Mouse (Mus musculus) gastrocnemius, adult 2 months (tissue): ENCODE results near the gene H2-T23. TPM values are rescaled to one million over a fixed set of nuclear protein-coding genes. Genes with fewer than 3 reads are reported as not detected.
"Not testable (repeated sequence)": the region's sequence is repeated elsewhere in the genome, so short reads cannot be mapped to it uniquely, and the experiment has no call there.

Experiments
- DNase-seq: peaks from one replicate; pipeline ENCODE4 v3.0.0; 2022
- H3K27ac ChIP-seq: fragments of 200-600 bp; 2 replicates; pipeline ENCODE4 v1.8.1; 2022; ENCODE audit warnings: mild to moderate bottlenecking
- H3K4me3 ChIP-seq: fragments of 200-600 bp; 2 replicates; pipeline ENCODE4 v1.8.1; 2022; ENCODE audit warnings: mild to moderate bottlenecking, moderate library complexity
- CTCF ChIP-seq: fragments of 200-600 bp; IDR thresholded peaks from 2 replicates; pipeline ENCODE4 v1.8.1; 2022; ENCODE audit warnings: antibody characterized with exemption, mild to moderate bottlenecking, moderate library complexity
- intact Hi-C: fragments of 180-260 bp; cut with DNase I; formaldehyde crosslinking; loops from one replicate; pipeline ENCODE4 v1.15.1; 2025
- total RNA-seq, 2 experiments: library from RNA; stranded (reverse); gene quantifications; 2 replicates each; pipeline ENCODE4 v1.2.3; 2021

The H2-T23 gene
- total RNA-seq, 2 experiments from 2014 or later = 6.3 to 9.2 TPM

DNA sequence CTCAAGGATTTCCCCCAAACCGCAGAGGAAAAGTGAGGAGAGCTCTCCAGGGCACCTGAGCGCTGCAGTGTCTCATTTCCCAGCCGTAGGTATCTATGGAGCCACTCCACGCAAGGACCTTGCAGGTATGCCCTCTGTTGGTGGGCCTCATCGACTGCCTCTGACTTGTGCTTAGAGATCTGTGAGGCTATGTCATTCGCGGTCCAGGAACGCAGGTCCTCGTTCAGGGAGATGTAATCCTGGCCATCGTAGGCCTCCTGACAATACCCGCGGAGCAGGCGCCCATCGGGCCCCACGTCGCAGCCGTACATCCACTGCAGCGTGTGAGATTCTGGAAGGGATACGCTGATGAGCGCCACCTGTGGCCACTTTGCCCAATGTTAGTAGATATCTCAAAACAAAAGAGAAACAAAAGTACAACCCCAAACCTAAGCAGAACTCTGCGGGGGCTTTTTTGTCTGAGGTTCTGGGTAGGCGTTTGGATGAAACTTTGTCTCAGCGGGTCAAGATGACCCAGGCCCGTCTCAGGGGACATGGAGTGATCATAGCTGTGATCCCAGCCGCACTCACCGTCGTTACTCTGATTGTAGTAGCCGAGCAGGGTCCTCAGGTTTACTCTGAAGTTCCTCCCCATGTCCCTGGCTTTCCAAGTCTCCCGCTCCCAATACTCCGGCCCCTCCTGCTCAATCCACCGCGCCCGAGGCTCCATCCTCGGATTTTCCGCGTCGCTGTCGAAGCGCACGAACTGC, 898 bp downstream of the H2-T23 start:
- peak; percentile 61 for TF ChIP-seq CTCF
- Histone ChIP-seq H3K4me3 (peak overlapping the region; percentile 90), H3K27ac (peak overlapping the region; percentile 86)
- intact Hi-C loops = not testable (repeated sequence)
- DNase-seq = peak; percentile 41

DNA sequence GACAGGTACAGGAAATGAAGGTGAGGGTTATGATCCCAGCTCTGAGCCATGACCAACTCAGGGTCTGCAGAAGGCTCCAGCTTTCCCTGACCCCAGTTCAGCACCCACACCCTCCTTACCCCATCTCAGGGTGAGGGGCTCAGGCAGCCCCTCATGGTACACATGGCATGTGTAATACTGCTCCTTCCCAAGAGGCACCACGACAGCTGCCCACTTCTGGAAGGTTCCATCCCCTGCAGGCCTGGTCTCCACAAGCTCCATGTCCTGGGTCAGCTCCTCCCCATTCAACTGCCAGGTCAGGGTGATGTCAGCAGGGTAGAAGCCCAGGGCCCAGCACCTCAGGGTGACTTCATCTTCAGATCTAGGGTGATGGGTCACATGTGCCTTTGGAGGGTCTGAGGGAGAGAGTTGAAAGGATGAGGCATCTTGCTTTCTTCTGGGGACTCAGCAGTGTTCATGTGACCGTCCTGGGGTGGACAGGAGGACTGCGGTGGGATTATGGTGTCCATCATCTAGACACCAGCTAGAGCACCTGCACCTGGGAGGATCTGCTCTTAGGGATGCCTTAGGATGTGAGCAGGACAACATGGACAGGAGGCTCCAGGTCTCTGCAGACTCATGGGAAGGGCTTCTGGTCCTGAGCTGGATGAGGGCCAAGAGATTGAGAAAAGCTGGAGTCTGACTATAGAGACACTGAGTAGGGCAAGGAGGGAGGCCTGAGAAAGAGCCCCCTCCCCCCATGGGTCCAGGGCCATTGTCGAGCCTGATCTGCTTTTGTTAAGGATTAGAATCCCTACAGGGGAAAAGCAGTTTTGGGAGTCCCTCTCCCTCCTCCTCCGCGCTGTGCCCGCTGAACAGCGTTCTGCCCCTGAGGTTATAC, 1.7 kb downstream of the H2-T23 start:
- intact Hi-C loops, DNase-seq: not testable (repeated sequence)
- H3K4me3 ChIP-seq = peak overlapping the region; percentile 90
- H3K27ac ChIP-seq = peak overlapping the region; percentile 86

DNA sequence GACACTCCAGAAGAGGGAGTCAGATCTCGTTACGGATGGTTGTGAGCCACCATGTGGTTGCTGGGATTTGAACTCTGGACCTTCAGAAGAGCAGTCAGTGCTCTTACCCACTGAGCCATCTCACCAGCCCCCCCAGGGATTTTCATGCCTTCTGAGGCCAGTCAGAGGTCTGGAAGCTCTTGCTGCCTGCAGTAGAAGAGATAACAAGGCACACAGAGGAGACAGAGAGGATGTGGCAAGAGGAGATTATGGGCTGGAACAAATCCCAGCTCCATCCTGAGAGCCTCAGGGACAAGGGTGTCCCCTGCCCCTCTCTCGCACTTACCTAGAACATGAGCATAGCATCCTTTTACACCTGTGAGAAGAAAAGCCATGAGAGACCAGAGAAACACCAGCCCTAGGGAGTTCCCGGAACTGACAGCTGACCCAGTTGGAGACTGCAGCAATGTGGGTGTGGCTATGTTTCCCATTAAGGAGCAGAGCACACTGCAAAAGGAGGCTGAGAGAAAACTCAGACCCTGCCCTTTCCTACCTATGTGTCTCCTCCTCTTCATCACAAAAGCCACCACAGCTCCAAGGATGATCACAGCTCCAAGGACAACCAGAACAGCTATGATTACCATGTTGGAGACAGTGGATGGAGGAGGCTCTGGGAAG, 2.5 kb downstream of the H2-T23 start:
- DNase-seq, intact Hi-C loops: not testable (repeated sequence)
- Histone ChIP-seq H3K4me3 (peak overlapping the region; percentile 90), H3K27ac (peak overlapping the region; percentile 40; the same call in 1 of the 2 replicates)

- DNase-seq = no peak
- no peak overlapping the region for H3K27ac ChIP-seq
- intact Hi-C loops = no loop called here
- no peak overlapping the region for H3K4me3 ChIP-seq
- TF ChIP-seq CTCF = no peak
Measured at GRCm38 (mm10) chr17:36028879-36029619, 3.6 kb downstream of the H2-T23 start.

GRCm38 (mm10) chr17:36027663-36028062, 5.0 kb downstream of the H2-T23 start:
- intact Hi-C loops = no loop called here
- no peak for TF ChIP-seq CTCF
- H3K27ac ChIP-seq = no peak overlapping the region
- DNase-seq = no peak
- H3K4me3 ChIP-seq = no peak overlapping the region

DNA sequence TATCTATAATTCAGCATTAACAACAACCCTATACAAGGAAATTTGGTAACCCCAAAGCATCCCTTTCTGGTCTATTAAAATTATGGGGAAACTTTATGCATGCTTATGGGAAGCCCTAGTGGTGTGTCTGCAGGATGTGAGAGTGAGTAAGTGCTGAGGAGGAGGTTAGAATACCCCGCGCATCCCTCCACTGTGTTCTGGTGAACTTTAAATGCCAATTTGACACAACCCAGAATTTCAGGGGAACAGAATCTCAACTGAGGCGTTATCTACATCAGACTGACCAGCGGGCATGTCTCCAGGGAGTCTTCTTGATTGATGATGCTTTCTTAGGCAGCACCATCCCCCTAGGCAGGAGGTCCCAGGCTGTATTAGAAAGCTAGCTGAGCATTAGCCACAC, 6.8 kb downstream of the H2-T23 start:
- intact Hi-C loops = no loop called here
- DNase-seq = no peak
- H3K4me3 ChIP-seq = no peak overlapping the region
- no peak for TF ChIP-seq CTCF
- H3K27ac ChIP-seq = no peak overlapping the region

- no peak overlapping the region for H3K4me3 ChIP-seq
- no peak for TF ChIP-seq CTCF
- peak overlapping the region; percentile 36; the same call in 1 of the 2 replicates for H3K27ac ChIP-seq
- no peak for DNase-seq
- intact Hi-C loops = no loop called here
Measured at GRCm38 (mm10) chr17:36025197-36025596, 7.5 kb downstream of the H2-T23 start.

DNA sequence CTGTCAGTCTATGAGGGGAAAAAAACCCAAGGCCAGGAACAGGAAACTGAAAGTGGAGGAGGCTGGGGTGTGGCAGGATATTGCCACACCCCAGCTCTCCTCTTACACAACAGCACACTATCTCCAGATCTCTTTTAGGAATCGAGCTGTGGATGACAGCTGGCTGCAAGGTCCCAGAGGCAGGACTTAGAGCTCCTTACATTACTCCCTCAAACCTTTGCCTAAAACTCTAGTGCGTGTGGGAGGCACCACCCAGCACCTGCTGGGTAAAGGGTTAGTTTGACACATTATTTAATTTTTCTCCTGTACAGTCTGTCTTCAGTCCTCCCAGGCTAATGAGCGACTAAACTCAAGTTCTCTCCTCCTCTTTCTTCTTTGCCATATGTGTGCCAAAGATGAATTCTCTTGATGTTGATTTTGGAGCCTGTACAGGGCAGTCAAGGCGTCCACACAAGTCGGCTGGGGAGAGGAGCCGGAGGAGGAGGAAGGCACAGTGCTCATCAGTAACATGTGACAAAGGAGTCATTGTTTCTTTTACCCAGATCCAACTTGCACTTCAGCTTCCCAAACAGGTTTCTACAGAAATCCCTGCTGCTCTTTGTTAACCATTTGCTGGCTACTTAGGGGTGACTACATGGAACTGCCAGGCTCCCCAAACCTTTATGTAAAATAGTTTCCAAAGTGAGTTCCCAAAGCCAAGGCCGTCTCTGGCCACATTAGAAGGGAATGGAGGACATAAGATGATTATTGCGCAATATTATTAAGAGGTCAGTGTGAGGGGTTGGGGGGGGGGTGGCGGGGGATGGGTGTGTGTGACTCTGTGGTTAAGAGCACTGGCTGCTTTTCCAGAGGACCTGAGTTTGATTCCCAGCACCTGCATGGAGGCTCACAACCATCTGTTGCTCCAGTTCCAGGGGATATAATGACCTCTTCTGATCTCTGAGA, 8.7 kb downstream of the H2-T23 start:
- no peak for TF ChIP-seq CTCF
- intact Hi-C loops = no loop called here
- peak; percentile 42 for DNase-seq
- Histone ChIP-seq H3K4me3 (peak overlapping the region; percentile 42), H3K27ac (peak overlapping the region; percentile 86)

DNA sequence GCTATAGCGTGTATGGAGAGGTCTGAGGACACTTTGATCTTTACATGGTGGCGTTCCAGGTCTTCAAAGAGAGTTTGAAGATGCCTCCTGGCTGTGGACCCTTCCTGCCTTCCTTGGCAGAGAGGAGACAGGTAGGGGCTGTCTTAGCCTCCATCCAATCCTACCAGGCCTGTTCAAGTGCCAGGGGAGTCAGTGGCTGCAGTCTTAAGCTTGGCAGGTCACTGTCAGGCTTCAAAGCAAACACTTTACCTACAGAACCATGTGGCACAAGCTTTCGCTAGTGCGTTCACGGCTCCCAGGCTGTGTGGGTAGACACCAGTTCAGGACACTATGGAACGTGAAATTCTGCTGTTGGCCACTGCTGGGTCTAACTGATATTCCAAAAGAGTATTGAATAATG, 9.7 kb downstream of the H2-T23 start:
- no peak for TF ChIP-seq CTCF
- intact Hi-C loops = no loop called here
- peak overlapping the region; percentile 86 for H3K27ac ChIP-seq
- H3K4me3 ChIP-seq = no peak overlapping the region
- DNase-seq = no peak

GRCm38 (mm10) chr17:36022098-36022497, 10.6 kb downstream of the H2-T23 start:
- intact Hi-C loops = no loop called here
- H3K27ac ChIP-seq = peak overlapping the region; percentile 86; the same call in 1 of the 2 replicates
- no peak for DNase-seq
- no peak for TF ChIP-seq CTCF
- H3K4me3 ChIP-seq = no peak overlapping the region

DNA sequence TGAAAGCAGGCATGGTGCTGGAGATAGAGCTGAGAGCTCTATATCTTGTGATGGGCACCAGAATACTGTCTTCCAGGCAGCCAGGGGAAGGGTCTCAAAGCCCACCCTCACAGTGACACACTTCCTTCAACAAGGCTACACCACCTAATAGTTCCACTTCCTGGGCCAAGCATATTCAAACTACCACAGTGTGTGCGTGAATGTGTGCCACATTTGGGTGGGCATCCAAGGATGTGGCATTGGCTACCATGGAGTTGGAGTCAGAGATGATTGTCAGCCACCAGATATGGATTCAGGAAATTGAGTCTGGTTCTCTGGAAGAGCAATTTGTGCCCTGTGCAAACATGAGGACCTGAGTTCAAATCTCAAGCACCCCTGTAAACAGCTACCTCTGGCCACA, 11.3 kb downstream of the H2-T23 start:
- intact Hi-C loops = no loop called here
- no peak for TF ChIP-seq CTCF
- Histone ChIP-seq H3K4me3 (peak overlapping the region; percentile 72), H3K27ac (peak overlapping the region; percentile 86)
- no peak for DNase-seq
